Mouse (Mus musculus) liver, embryonic 16.5 days (tissue): ENCODE measurements around the gene Srsf4. TPM values are rescaled to one million over a fixed set of nuclear protein-coding genes. Genes with fewer than 3 reads are reported as not detected.

Experiments
- ATAC-seq: fragments of 200-750 bp; cut with Nextera tagmentation; 2 replicates; pipeline ENCODE4 v1.8.0; 2017; ENCODE audit warnings: low read depth, mild to moderate bottlenecking, moderate number of reproducible peaks, moderate library complexity
- H3K27ac ChIP-seq: fragments of 300-500 bp; sonication (generic); 2 replicates; pipeline ENCODE4 v1.5.1; 2014; ENCODE audit warnings: mild to moderate bottlenecking, low read length
- H3K27me3 ChIP-seq: fragments of 300-500 bp; sonication (generic); 2 replicates; pipeline ENCODE4 v1.6.1; 2014; ENCODE audit warnings: low read depth, low read length, mixed read lengths; ENCODE audit not compliant: control insufficient read depth, insufficient read depth
- H3K36me3 ChIP-seq: fragments of 300-500 bp; sonication (generic); 2 replicates; pipeline ENCODE4 v1.6.1; 2014; ENCODE audit warnings: mild to moderate bottlenecking; ENCODE audit not compliant: control insufficient read depth, insufficient read depth
- H3K4me1 ChIP-seq: fragments of 300-500 bp; sonication (generic); 2 replicates; pipeline ENCODE4 v1.6.1; 2014; ENCODE audit warnings: low read depth, low read length, mixed read lengths; ENCODE audit not compliant: control insufficient read depth
- H3K4me2 ChIP-seq: fragments of 300-500 bp; sonication (generic); 2 replicates; pipeline ENCODE4 v1.6.1; 2014; ENCODE audit warnings: low read depth, low read length, mixed read lengths
- H3K4me3 ChIP-seq: fragments of 300-500 bp; sonication (generic); 2 replicates; pipeline ENCODE4 v1.5.1; 2014; ENCODE audit warnings: low read depth, mild to moderate bottlenecking, low read length
- H3K9ac ChIP-seq: fragments of 300-500 bp; sonication (generic); 2 replicates; pipeline ENCODE4 v1.6.1; 2014; ENCODE audit warnings: low read depth, low read length
- H3K9me3 ChIP-seq: fragments of 300-500 bp; sonication (generic); replicated peaks from 2 replicates; pipeline ENCODE4 v1.6.1; 2016; ENCODE audit warnings: low read length; ENCODE audit not compliant: control insufficient read depth
- WGBS: fragments of 180-500 bp; shearing (Covaris S2); extraction: QIAGEN DNeasy Blood & Tissue Kit; methylation state at CpG from one replicate; pipeline ENCODE4 v1.1.7; 2014; ENCODE audit not compliant: insufficient replicate concordance; 5-methylcytosine and 5-hydroxymethylcytosine counted together
- polyA plus RNA-seq: library from polyadenylated mRNA; unstranded; fragments of >200 nt; fragmentation: Nextera tagmentation; extraction: Ambion mirVana; gene quantifications from 2 replicates; pipeline ENCODE4 v1.2.1, GENCODE M21; 2015

Gene Srsf4
- polyA plus RNA-seq, 1 experiment from 2014 or later: 51.2 TPM

DNA sequence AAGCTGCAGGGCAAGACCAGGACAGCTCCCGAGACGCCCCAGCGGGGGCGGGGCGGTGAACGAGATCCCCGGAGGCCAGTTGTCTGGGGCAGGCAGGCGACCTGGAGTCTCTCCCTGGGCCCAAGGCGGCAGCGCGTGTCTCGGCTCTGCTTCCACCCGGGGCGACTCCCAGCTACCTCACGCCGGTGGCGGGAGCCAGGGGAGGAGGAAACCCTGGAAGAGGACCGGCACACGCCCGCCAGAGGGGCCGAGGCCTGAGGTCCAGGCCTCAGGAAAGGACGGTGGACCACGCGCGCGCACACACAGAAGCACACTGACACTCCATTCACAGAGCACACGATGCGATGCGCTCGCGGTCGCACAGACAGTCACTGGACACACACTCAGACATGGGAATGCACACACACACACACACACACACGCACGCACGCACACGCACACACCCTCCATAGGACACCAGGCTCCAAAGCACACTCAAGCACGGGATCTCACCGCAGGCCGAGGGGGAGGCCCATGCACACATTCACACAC is 37.0 kb upstream of the Srsf4 start:
- Histone ChIP-seq H3K4me3 (peak overlapping the region; percentile 70), H3K27me3 (peaks cover 62% of the 10 kb centered on the region), H3K27ac (no peak overlapping the region), H3K36me3 (no peaks in the 10 kb centered on the region), H3K4me2 (peak overlapping the region; percentile 94), H3K9ac (peak overlapping the region; percentile 72), H3K4me1 (peaks cover 41% of the 10 kb centered on the region), H3K9me3 (no peaks in the 10 kb centered on the region)
- ATAC-seq: no peak
- WGBS: 3% methylated on average over 39 of the region's 39 CpGs

DNA sequence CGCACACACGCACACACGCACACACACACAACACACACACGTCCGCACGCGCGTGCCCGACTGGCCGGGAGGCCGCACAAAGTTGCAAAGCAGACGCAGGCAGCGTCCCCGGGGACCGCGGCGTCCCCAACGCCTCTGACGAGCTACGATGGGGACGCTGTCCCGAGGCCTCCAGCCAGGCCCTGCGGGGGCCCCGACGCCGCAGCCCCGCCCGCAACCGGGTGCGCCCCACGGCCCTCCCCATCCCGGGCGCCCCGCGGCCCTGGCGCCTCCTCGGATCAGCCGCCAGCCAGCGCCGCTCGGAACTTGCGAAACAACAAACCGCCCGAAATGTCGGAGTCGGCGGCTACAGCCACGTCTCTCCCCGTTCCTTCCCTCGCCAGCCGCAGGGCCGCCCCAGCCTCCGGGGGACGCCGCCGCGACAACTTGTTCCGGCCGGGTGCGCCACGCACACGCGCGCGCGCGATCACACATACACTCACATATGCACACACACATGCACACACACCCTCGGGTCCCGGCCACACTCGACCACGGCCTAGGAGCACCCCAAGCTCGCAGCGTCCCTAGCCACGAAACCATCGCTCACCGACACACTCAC is 36.4 kb upstream of the Srsf4 start:
- H3K27me3 ChIP-seq: peaks cover 66% of the 10 kb centered on the region
- H3K4me3 ChIP-seq: peak overlapping the region; percentile 70
- ATAC-seq: 0 out of 2 replicates have a peak, but pooled peaks have one; percentile 31
- H3K4me2 ChIP-seq: peak overlapping the region; percentile 94
- WGBS: under 1% methylated on average over 68 of the region's 76 CpGs
- H3K36me3 ChIP-seq: no peaks in the 10 kb centered on the region
- peak overlapping the region; percentile 72 for H3K9ac ChIP-seq
- peaks cover 41% of the 10 kb centered on the region for H3K4me1 ChIP-seq
- H3K27ac ChIP-seq: no peak overlapping the region
- H3K9me3 ChIP-seq: no peaks in the 10 kb centered on the region

DNA sequence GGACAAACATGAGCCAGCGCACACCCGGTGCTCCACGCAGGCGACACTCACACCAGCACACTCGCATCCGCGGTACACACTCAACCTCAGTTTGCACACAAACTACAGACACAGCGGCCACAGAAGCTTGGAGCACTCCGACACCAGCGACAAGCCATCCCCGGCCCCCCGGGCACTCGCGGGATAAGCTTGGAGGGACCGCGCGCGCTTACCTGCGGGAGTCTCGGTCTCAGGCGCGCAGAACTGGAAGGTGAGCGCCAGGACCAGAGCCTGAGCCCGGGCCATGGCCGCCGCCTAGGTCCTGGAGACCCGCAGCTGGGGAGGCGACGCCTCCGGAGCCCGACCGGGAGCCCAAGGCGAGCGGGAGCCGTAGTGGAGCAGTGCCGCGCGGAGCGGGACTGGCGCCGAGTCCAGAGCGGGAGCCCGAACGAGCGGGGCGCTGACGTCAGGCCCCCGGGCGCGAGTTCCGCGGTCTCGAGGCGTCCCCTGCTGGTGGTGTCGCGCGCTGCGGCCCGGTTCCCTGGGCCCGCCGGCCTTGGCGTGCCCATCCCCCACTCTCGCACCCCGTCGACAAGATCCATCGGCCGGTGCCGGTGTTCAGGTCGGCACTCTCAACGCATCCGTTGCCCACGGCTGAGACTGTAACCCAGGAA is 35.4 kb upstream of the Srsf4 start, which contains the start of gene Ptpru:
Gene Ptpru (minus strand): TSS at position 417 of the 653 bp plus-strand sequence.
- H3K27ac ChIP-seq: no peak within 1 kb of the TSS
- peak within 1 kb of the TSS; percentile 72 for H3K9ac ChIP-seq
- H3K27me3 ChIP-seq: peaks cover 66% of the 10 kb centered on the region
- peaks cover 36% of the 10 kb centered on the region for H3K4me1 ChIP-seq
- H3K36me3 ChIP-seq: no peaks in the 10 kb centered on the region
- WGBS: under 1% methylated on average over 64 of the region's 72 CpGs
- H3K4me2 ChIP-seq: peak within 1 kb of the TSS; percentile 94
- no peaks in the 10 kb centered on the region for H3K9me3 ChIP-seq
- ATAC-seq: peak; percentile 80
- H3K4me3 ChIP-seq: peak within 1 kb of the TSS; percentile 70

DNA sequence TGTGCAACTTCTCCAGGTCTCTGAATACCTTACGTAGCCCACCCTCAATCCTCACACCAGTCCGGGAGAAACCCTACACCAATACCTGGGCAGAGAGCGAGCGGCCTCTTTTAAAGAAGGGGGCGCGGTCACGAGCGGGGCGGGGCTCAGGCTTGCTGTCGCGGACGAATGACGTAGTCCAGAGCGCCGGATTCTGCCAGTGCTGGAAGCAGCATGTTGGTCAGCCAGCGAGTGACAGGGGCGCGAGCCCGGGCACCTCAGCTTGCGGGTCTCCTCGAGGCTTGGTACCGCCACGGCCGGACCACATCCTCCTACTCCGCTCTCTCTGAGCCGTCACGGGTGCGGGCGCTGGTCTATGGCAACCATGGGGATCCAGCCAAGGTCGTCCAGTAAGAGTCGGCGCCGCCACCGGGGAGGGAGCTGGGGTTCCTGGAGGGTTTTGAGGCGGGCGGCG is 30.1 kb upstream of the Srsf4 start, which contains the start of gene Mecr:
Gene Mecr (plus strand): TSS at position 181 of the 454 bp plus-strand sequence.
- Histone ChIP-seq H3K4me1 (peaks cover 16% of the 10 kb centered on the region), H3K27me3 (peaks cover 26% of the 10 kb centered on the region), H3K4me3 (peak within 1 kb of the TSS; percentile 94), H3K9ac (peak within 1 kb of the TSS; percentile 84), H3K4me2 (peak within 1 kb of the TSS; percentile 89), H3K27ac (no peak within 1 kb of the TSS), H3K9me3 (no peaks in the 10 kb centered on the region), H3K36me3 (no peaks in the 10 kb centered on the region)
- WGBS: 0% methylated on average over 37 of the region's 37 CpGs
- ATAC-seq: peak; percentile 89

DNA sequence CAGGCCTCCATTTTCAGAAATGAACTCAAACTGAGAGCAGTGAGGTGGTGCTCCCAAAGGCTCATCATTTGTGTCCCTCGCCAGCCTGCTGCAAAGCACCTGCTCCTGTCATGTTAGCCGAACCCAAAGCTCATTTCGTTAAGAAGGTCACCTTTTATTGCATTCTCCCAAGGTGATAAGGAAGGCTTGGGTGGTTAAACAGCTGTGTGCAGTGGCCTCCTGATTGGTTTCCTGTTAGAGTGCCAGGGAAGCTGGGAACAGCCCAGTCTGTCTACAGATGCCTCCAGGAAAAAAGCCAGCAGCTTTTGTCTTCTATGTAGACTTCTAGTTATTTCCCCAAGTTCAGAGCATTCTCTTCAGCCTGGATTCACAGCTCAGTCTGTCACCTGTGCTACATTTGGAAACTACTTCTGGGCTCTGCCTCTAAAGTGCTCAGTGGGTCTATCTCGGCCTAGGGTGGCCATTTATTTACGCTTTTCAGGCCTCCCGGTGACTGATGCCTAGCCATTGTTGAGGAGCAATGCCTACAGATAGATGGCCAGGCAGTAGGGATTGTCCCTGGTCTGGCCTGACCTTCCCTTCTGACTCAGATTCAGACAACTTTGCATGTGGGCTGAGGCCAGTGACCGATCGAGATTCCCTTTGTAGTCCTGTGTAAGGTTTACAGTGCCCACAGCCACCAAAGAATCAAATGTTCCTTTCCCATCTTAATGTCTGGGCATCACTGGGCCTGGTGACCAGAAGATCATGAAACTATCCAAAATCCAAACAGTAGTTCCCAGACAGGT is 27.2 kb upstream of the Srsf4 start:
- no peaks in the 10 kb centered on the region for H3K36me3 ChIP-seq
- no peak overlapping the region for H3K27ac ChIP-seq

DNA sequence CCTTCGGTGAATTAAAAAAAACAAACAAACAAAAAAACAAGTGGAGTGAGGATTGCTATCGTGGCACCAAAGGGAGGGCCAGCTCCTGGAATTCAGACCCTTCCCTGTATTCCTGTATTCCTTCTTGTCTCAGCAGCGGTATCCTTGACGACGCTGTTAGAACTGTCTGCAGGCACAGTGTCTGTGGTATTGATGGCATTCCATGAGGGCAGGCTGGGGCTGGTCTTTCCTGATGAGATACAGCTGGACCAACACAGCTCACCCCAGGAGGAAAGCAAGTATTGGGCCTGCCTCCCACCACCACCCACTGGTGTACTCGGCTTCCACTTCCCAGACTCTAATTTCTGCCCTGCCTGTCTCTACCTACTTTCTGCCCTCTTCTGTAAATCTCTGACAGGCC is 25.3 kb upstream of the Srsf4 start:
- WGBS: 76% methylated on average over 6 of the region's 6 CpGs
- no peak overlapping the region for H3K9ac ChIP-seq

More for the DNA sequence above, 27.2 kb upstream of the Srsf4 start:
- ATAC-seq: no peak
- WGBS: 64% methylated on average over 8 of the region's 8 CpGs
- peaks cover 16% of the 10 kb centered on the region for H3K4me1 ChIP-seq
- peaks cover 6% of the 10 kb centered on the region for H3K27me3 ChIP-seq
- no peaks in the 10 kb centered on the region for H3K9me3 ChIP-seq
- H3K9ac ChIP-seq: no peak overlapping the region
- no peak overlapping the region for H3K4me3 ChIP-seq
- no peak overlapping the region for H3K4me2 ChIP-seq

DNA sequence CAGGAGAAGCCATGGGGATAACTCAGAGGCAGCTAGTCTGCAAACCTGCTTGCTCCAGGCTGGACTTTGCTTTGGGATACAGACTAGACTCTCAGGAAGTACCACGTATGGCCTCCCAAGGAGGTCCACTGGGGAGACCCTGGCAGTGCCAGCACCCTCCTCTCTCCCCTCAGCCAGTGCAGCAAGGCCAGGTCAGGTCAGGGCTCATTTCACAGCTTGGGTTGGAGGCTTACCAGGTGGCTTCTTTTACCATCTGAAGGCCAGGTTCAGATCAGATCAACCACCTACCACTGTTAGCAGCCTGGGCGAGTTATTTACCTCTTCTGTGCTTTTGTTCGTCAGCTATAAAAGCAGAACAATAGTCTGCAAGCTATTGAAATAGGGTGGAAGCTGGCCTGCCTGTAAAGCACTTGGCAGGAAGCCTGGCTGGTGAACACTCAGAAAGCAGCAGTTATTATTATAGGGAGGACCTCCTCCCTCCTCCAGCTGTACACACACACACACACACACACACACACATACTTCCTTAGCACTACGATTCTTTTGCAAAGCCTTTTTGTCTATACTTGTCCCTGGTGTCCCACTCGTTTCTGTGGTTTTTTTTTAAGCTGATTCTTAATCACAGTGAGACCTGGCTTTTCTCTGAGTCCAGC is 23.3 kb upstream of the Srsf4 start:
- Histone ChIP-seq H3K36me3 (no peaks in the 10 kb centered on the region), H3K4me3 (no peak overlapping the region), H3K9me3 (no peaks in the 10 kb centered on the region), H3K4me1 (no peaks in the 10 kb centered on the region), H3K4me2 (no peak overlapping the region), H3K27ac (no peak overlapping the region), H3K9ac (no peak overlapping the region), H3K27me3 (no peaks in the 10 kb centered on the region)
- no peak for ATAC-seq
- 45% methylated on average over 5 of the region's 5 CpGs for WGBS

More for the DNA sequence above, 25.3 kb upstream of the Srsf4 start:
- no peaks in the 10 kb centered on the region for H3K27me3 ChIP-seq
- no peak overlapping the region for H3K4me2 ChIP-seq
- no peaks in the 10 kb centered on the region for H3K9me3 ChIP-seq
- no peak for ATAC-seq
- H3K4me3 ChIP-seq: no peak overlapping the region
- H3K36me3 ChIP-seq: no peaks in the 10 kb centered on the region
- H3K27ac ChIP-seq: no peak overlapping the region
- peaks cover 13% of the 10 kb centered on the region for H3K4me1 ChIP-seq

DNA sequence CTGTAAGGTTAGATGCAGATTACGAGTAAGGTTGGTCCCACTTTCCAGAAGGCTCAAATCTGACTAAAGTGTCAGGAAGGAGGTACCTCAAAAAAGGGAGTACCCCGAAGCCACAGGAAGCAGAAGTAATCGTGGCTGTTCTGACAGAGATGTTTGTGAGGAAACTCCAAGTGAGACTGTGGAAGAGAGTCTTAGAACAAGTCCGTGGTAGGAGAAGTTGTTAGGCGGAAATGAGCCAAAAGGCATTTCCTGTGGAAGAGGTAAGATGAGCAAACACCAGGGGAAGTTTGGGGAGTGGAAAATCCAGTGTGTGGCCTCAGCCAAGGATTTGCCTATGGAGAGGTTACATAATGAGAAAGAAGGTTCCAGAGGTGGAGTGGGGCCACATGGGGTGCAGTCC is 18.5 kb upstream of the Srsf4 start:
- H3K4me3 ChIP-seq: no peak overlapping the region
- ATAC-seq: no peak
- H3K4me1 ChIP-seq: no peaks in the 10 kb centered on the region
- H3K9ac ChIP-seq: no peak overlapping the region
- no peak overlapping the region for H3K4me2 ChIP-seq
- H3K36me3 ChIP-seq: peaks cover 6% of the 10 kb centered on the region; the same call in 1 of the 2 replicates
- H3K27me3 ChIP-seq: no peaks in the 10 kb centered on the region
- H3K9me3 ChIP-seq: no peaks in the 10 kb centered on the region
- H3K27ac ChIP-seq: no peak overlapping the region
- 38% methylated on average over 5 of the region's 5 CpGs for whole genome bisulfite sequencing
